Mouse (Mus musculus): Measurements from ENCODE around the gene H2al1f.
"Not testable (repeated sequence)": the region's sequence is repeated elsewhere in the genome, so short reads cannot be mapped to it uniquely, and the experiment has no call there.

H2al1f gene

GRCm38 (mm10) chrX:11314858-11315257, at the start of gene H2al1f:
Gene H2al1f (plus strand): TSS chrX:11315158.
- DNase-seq (ENCODE audit: low read depth, low spot score) = not testable (repeated sequence)

- DNase-seq (ENCODE audit: low read depth, low spot score) = no peak
Measured at GRCm38 (mm10) chrX:11267791-11268190, 47.2 kb upstream of the H2al1f start.

GRCm38 (mm10) chrX:11269074-11269473, 45.9 kb upstream of the H2al1f start:
- DNase-seq (ENCODE audit: low read depth, low spot score) = no peak

GRCm38 (mm10) chrX:11273190-11273589, 41.8 kb upstream of the H2al1f start:
- DNase-seq (ENCODE audit: low read depth, low spot score) = no peak

- DNase-seq (ENCODE audit: low read depth, low spot score) = no peak
Measured at GRCm38 (mm10) chrX:11277083-11277482, 37.9 kb upstream of the H2al1f start.

GRCm38 (mm10) chrX:11280741-11281140, 34.2 kb upstream of the H2al1f start:
- DNase-seq (ENCODE audit: low read depth, low spot score) = no peak

GRCm38 (mm10) chrX:11288306-11288882, 26.6 kb upstream of the H2al1f start:
- DNase-seq (ENCODE audit: low read depth, low spot score) = no peak

GRCm38 (mm10) chrX:11289244-11289643, 25.7 kb upstream of the H2al1f start:
- no peak for DNase-seq (ENCODE audit: low read depth, low spot score)

- DNase-seq (ENCODE audit: low read depth, low spot score) = not testable (repeated sequence)
Measured at GRCm38 (mm10) chrX:11298957-11299356, 16.0 kb upstream of the H2al1f start, which contains the start of gene H2al1a. Gene H2al1a (plus strand): TSS chrX:11299257.

GRCm38 (mm10) chrX:11302132-11302531, 12.8 kb upstream of the H2al1f start, which contains the start of gene H2al1b:
Gene H2al1b (plus strand): TSS chrX:11302432.
- DNase-seq (ENCODE audit: low read depth, low spot score) = not testable (repeated sequence)

GRCm38 (mm10) chrX:11305355-11305754, 9.6 kb upstream of the H2al1f start, which contains the start of gene H2al1c:
Gene H2al1c (plus strand): TSS chrX:11305655.
- not testable (repeated sequence) for DNase-seq (ENCODE audit: low read depth, low spot score)

GRCm38 (mm10) chrX:11308524-11308923, 6.4 kb upstream of the H2al1f start, which contains the start of gene H2al1d:
Gene H2al1d (plus strand): TSS chrX:11308824.
- not testable (repeated sequence) for DNase-seq (ENCODE audit: low read depth, low spot score)

- DNase-seq (ENCODE audit: low read depth, low spot score) = not testable (repeated sequence)
Measured at GRCm38 (mm10) chrX:11311634-11312033, 3.3 kb upstream of the H2al1f start, which contains the start of gene H2al1e. Gene H2al1e (plus strand): TSS chrX:11311934.

GRCm38 (mm10) chrX:11317956-11318355, 3.0 kb downstream of the H2al1f start, which contains the start of gene H2al1g:
Gene H2al1g (plus strand): TSS chrX:11318256.
- DNase-seq (ENCODE audit: low read depth, low spot score) = not testable (repeated sequence)

GRCm38 (mm10) chrX:11321192-11321591, 6.2 kb downstream of the H2al1f start, which contains the start of gene H2al1h:
Gene H2al1h (plus strand): TSS chrX:11321492.
- DNase-seq (ENCODE audit: low read depth, low spot score) = not testable (repeated sequence)

GRCm38 (mm10) chrX:11324359-11324758, 9.4 kb downstream of the H2al1f start, which contains the start of gene H2al1i:
Gene H2al1i (plus strand): TSS chrX:11324659.
- DNase-seq (ENCODE audit: low read depth, low spot score) = not testable (repeated sequence)

- not testable (repeated sequence) for DNase-seq (ENCODE audit: low read depth, low spot score)
Measured at GRCm38 (mm10) chrX:11327522-11327921, 12.6 kb downstream of the H2al1f start, which contains the start of gene H2al1j. Gene H2al1j (plus strand): TSS chrX:11327822.

GRCm38 (mm10) chrX:11345762-11346161, 30.8 kb downstream of the H2al1f start:
- DNase-seq (ENCODE audit: low read depth, low spot score) = no peak

GRCm38 (mm10) chrX:11346756-11347155, 31.8 kb downstream of the H2al1f start:
- DNase-seq (ENCODE audit: low read depth, low spot score) = no peak

- DNase-seq (ENCODE audit: low read depth, low spot score) = no peak
Measured at GRCm38 (mm10) chrX:11360823-11361222, 45.9 kb downstream of the H2al1f start.

GRCm38 (mm10) chrX:11361261-11361660, 46.3 kb downstream of the H2al1f start:
- no peak for DNase-seq (ENCODE audit: low read depth, low spot score)

- DNase-seq (ENCODE audit: low read depth, low spot score) = no peak
Measured at GRCm38 (mm10) chrX:11363890-11364289, 48.9 kb downstream of the H2al1f start.
